Mouse (Mus musculus): ENCODE results near the gene Gpr85.

Gene Gpr85

DNA sequence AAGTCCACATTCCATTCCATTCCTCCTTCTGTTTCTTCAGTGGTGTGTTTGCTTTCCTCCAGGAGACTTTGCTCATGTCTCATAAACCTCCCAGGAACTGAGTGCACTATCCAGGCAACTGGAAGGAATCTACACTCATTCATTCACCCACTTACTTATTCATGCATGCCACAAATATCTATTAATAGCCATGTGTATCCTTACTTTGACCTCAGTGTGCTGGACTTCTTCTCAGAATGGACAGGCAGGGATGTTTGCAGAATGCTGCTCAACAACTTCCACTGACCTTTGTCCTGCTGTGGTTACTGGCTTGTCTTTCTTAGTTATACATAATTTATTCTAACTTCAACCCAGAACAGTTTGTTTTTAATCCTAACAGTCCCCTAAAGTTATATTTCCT is 23.1 kb downstream of the Gpr85 start:
- no peak for DNase-seq (ENCODE audit: extremely low read depth, low read depth)

DNA sequence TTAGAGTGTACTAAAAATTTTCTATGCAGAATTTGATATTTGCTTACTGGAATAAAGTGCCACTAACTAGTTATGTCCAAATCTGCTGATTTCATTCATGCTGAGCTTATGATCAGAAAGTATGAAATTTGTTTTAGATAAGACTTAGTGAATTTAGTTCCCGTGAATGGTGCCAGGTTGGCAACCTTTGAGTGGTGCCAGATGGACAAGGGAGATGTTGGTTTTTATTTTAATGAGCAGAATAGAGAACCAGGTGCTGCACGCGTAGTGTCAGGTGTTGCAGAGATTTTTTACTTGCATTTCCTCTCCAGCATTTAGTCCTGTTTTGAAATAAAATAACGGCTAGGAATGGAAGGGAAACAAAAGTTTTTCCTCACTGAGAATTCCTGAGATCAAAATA is 27.6 kb downstream of the Gpr85 start:
- DNase-seq (ENCODE audit: extremely low read depth, low read depth) = no peak

DNA sequence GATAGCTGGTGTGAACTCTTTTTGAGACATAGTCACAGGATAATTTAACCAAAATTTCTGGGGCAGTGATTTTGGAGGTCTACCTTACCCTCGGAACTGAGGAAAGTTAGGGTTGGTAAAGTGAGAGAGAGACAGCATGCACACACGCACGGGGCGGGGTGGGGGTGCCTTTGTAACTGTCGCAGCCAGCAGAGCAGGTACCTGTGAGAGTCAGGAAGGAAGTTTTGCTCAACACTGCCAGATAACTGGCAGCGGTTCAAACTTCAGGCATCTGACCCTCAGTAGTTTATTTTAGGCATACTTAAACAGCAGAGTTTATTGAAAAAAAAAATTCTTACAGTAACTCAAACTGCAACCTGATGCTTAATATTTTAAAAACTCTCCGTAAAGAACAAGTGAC is 39.7 kb downstream of the Gpr85 start:
- DNase-seq (ENCODE audit: extremely low read depth, low read depth) = no peak

DNA sequence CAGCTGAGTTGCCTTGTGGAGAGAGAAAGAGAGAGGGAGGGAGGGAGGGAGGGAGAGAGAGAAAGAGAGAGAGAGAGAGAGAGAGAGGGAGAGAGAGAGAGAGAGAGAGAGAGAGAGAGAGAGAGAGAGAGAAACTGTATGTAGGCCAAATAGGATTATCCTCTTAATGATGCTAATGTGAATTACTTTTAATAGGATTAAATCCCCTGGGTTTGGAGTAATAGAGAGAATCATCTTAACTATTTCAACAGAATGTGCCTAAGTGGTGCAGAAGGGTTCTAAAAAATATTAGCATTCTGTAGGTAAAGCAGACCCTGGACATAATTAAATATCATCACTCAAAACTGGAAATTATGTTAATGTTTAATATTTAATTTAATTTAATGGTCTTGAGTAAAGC is 42.4 kb downstream of the Gpr85 start:
- no peak for DNase-seq (ENCODE audit: extremely low read depth, low read depth)
